Mouse (Mus musculus): ENCODE measurements at regions not wholly inside any gene's neighbourhood (a gene's known extent, or its start where the extent isn't known, plus 50 kb on each side); places are given as distances from the start of the nearest gene placed in this dataset.

DNA sequence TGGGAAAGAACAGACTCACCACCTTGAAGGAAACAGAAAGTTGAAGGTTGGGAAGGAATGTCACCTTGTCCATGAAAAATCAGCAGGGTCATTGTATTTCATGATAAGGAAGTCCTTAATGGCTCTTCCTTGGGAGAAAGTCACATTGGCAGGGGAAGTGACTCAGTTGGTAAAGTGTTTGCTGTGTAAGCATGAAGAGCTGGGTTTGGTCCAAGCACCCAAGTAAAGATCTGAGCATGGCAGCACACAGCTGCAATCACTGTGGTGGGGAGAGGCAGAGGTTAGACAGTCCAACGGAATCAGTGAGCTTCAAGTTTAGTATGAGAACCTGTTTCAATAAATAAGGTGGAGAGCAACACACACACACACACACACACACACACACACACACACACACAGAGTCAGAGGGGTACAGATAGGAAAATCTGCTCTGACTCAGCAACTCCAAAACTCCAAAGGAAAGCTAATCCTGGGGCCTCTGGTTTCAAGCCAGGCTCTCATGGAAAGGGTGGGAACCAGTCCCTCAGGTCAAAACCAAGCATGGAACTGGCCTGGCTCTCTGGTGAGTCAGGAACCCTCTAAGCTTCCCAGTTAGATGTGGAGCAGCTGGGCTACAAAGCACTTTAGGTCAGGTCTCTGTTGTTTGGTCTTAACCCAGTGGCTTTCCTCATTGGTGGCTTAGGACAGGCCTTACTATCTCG, 180.2 kb upstream of the Jade1 start:
- no peaks in the 10 kb centered on the region for H3K79me2 ChIP-seq (ENCODE audit: control insufficient read depth, insufficient read depth, low read length)
- H3K4me1 ChIP-seq (ENCODE audit: control insufficient read depth, insufficient read depth, low read length), result no peaks in the 10 kb centered on the region
- no peak overlapping the region for H3K4me3 ChIP-seq (ENCODE audit: insufficient read depth, low read depth, low read length)
- WGBS, result 66% methylated on average over 2 of the region's 2 CpGs
- no peak for TF ChIP-seq POLR2A (IDR thresholded peaks at IDR 0.05; ENCODE audit: extremely low read depth, insufficient read depth, low read length)
- no peak for TF ChIP-seq CTCF (IDR thresholded peaks at IDR 0.05; ENCODE audit: low read depth, low read length)
- H3K27ac ChIP-seq (replicated peaks; ENCODE audit: insufficient read depth, low read depth, low read length), result no peak overlapping the region
- no peak overlapping the region for H3K9ac ChIP-seq (ENCODE audit: low read depth, low read length)
- DNase-seq (ENCODE audit: extremely low read depth, low read depth, low spot score), result no peak
- no peaks in the 10 kb centered on the region for H3K27me3 ChIP-seq (ENCODE audit: control insufficient read depth, insufficient read depth, low read length)
- no peaks in the 10 kb centered on the region for H3K36me3 ChIP-seq (ENCODE audit: control insufficient read depth, insufficient read depth, low read length)

- Histone ChIP-seq H3K9ac (ENCODE audit: low read depth, low read length) (no peak overlapping the region), H3K36me3 (ENCODE audit: control insufficient read depth, insufficient read depth, low read length) (no peaks in the 10 kb centered on the region), H3K27me3 (ENCODE audit: control insufficient read depth, insufficient read depth, low read length) (no peaks in the 10 kb centered on the region), H3K4me1 (ENCODE audit: control insufficient read depth, insufficient read depth, low read length) (no peaks in the 10 kb centered on the region), H3K27ac (replicated peaks; ENCODE audit: insufficient read depth, low read depth, low read length) (no peak overlapping the region), H3K4me3 (ENCODE audit: insufficient read depth, low read depth, low read length) (no peak overlapping the region), H3K79me2 (ENCODE audit: control insufficient read depth, insufficient read depth, low read length) (no peaks in the 10 kb centered on the region)
- 83% methylated on average over 5 of the region's 5 CpGs for WGBS
- TF ChIP-seq POLR2A (IDR thresholded peaks at IDR 0.05; ENCODE audit: extremely low read depth, insufficient read depth, low read length), result no peak
- TF ChIP-seq CTCF (IDR thresholded peaks at IDR 0.05; ENCODE audit: low read depth, low read length), result no peak
- DNase-seq (ENCODE audit: extremely low read depth, low read depth, low spot score), result no peak
Measured at GRCm38 (mm10) chr3:41373198-41373597, 182.3 kb upstream of the Jade1 start.

- Histone ChIP-seq H3K4me1 (ENCODE audit: control insufficient read depth, insufficient read depth, low read length) (peaks cover 3% of the 10 kb centered on the region), H3K27ac (replicated peaks; ENCODE audit: insufficient read depth, low read depth, low read length) (no peak overlapping the region), H3K79me2 (ENCODE audit: control insufficient read depth, insufficient read depth, low read length) (no peaks in the 10 kb centered on the region), H3K4me3 (ENCODE audit: insufficient read depth, low read depth, low read length) (no peak overlapping the region), H3K36me3 (ENCODE audit: control insufficient read depth, insufficient read depth, low read length) (no peaks in the 10 kb centered on the region), H3K9ac (ENCODE audit: low read depth, low read length) (no peak overlapping the region), H3K27me3 (ENCODE audit: control insufficient read depth, insufficient read depth, low read length) (no peaks in the 10 kb centered on the region)
- 82% methylated on average over 7 of the region's 7 CpGs for WGBS
- no peak for DNase-seq (ENCODE audit: extremely low read depth, low read depth, low spot score)
- TF ChIP-seq CTCF (IDR thresholded peaks at IDR 0.05; ENCODE audit: low read depth, low read length) (no peak), POLR2A (IDR thresholded peaks at IDR 0.05; ENCODE audit: extremely low read depth, insufficient read depth, low read length) (no peak)
Measured at GRCm38 (mm10) chr3:41368351-41369101, 187.0 kb upstream of the Jade1 start.

DNA sequence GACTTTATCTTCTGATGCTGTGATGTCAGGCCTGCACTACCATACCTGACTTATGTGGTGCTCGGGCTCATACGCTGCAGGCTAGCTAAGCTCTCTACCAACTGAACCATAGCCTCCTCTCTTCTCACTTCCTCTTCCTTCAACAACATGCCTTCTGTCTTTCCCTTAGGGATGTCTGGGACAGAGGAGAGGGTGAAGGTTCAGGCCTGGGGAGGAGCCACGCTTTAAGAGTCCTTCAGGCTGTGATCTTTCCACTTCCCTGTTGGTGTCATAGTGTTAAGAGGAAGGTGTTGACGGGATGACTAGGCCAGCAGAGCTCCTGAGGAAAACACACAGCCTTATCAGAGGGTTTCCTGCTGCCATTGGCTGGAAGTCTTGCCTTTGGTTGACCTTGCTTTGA, 188.8 kb upstream of the Jade1 start:
- no peaks in the 10 kb centered on the region for H3K79me2 ChIP-seq (ENCODE audit: control insufficient read depth, insufficient read depth, low read length)
- H3K27me3 ChIP-seq (ENCODE audit: control insufficient read depth, insufficient read depth, low read length), result no peaks in the 10 kb centered on the region
- no peak for DNase-seq (ENCODE audit: extremely low read depth, low read depth, low spot score)
- H3K27ac ChIP-seq (replicated peaks; ENCODE audit: insufficient read depth, low read depth, low read length), result no peak overlapping the region
- H3K4me1 ChIP-seq (ENCODE audit: control insufficient read depth, insufficient read depth, low read length), result peaks cover 3% of the 10 kb centered on the region
- H3K9ac ChIP-seq (ENCODE audit: low read depth, low read length), result no peak overlapping the region
- 85% methylated on average over 4 of the region's 4 CpGs for WGBS
- H3K4me3 ChIP-seq (ENCODE audit: insufficient read depth, low read depth, low read length), result no peak overlapping the region
- TF ChIP-seq CTCF (IDR thresholded peaks at IDR 0.05; ENCODE audit: low read depth, low read length), result no peak
- no peak for TF ChIP-seq POLR2A (IDR thresholded peaks at IDR 0.05; ENCODE audit: extremely low read depth, insufficient read depth, low read length)
- no peaks in the 10 kb centered on the region for H3K36me3 ChIP-seq (ENCODE audit: control insufficient read depth, insufficient read depth, low read length)

DNA sequence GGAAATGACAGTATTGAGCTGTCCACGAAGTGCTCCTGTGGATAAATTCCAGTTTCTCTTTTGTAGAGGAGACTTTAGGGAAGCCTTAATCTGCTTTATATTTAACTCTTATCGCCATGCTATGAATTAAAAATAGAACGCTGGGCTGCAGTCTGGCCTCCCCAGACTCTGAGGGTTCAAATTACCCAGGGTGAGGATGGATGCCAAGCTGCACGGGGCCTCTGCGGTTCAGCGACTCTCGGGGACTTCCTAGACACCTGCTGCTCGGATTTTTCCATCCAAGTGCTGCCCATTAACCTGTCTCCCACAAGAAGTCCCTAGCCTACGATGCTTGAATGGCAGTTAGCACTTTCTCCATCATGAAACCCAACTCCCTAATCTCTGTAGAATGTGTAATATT, 189.3 kb upstream of the Jade1 start:
- TF ChIP-seq POLR2A (IDR thresholded peaks at IDR 0.05; ENCODE audit: extremely low read depth, insufficient read depth, low read length), result no peak
- TF ChIP-seq CTCF (IDR thresholded peaks at IDR 0.05; ENCODE audit: low read depth, low read length), result no peak
- WGBS, result 77% methylated on average over 9 of the region's 9 CpGs

More for the DNA sequence above, 189.3 kb upstream of the Jade1 start:
- no peak for DNase-seq (ENCODE audit: extremely low read depth, low read depth, low spot score)
- H3K36me3 ChIP-seq (ENCODE audit: control insufficient read depth, insufficient read depth, low read length), result no peaks in the 10 kb centered on the region
- H3K4me3 ChIP-seq (ENCODE audit: insufficient read depth, low read depth, low read length), result no peak overlapping the region
- no peaks in the 10 kb centered on the region for H3K27me3 ChIP-seq (ENCODE audit: control insufficient read depth, insufficient read depth, low read length)
- no peaks in the 10 kb centered on the region for H3K79me2 ChIP-seq (ENCODE audit: control insufficient read depth, insufficient read depth, low read length)
- no peak overlapping the region for H3K9ac ChIP-seq (ENCODE audit: low read depth, low read length)
- H3K27ac ChIP-seq (replicated peaks; ENCODE audit: insufficient read depth, low read depth, low read length), result no peak overlapping the region
- peaks cover 3% of the 10 kb centered on the region for H3K4me1 ChIP-seq (ENCODE audit: control insufficient read depth, insufficient read depth, low read length)
